Mouse (Mus musculus) T-helper 2 cell (primary cell): ENCODE results near the gene Stn1.

Experiments
- in situ Hi-C: fragments of 300-600 bp; cut with MboI, MseI; formaldehyde crosslinking; loops from one replicate; pipeline ENCODE4 v1.15.1; 2025; ENCODE audit warnings: high pct_unique_total_duplicates

Gene Stn1

GRCm38 (mm10) chr19:47508771-47509281, 28.5 kb downstream of the Stn1 start:
- in situ Hi-C loops, result loop anchor here (5.0 to 10.0 kb wide), 3 partner anchors 213 to 406 kb away; partner anchors contain the start of genes Cfap43 and Itprip

- in situ Hi-C loops, result loop anchor here (5.0 to 10.0 kb wide), 3 partner anchors 214 to 407 kb away; partner anchors contain the start of genes Cfap43 and Itprip
Observed at GRCm38 (mm10) chr19:47508191-47508590, 29.1 kb downstream of the Stn1 start.

- in situ Hi-C loops, result loop anchor here (5.0 to 10.0 kb wide), 3 partner anchors 215 to 407 kb away; partner anchors contain the start of genes Cfap43 and Itprip
Observed at GRCm38 (mm10) chr19:47507128-47508121, 29.9 kb downstream of the Stn1 start.

GRCm38 (mm10) chr19:47503625-47504024, 33.7 kb downstream of the Stn1 start:
- in situ Hi-C loops, result loop anchor here (5.0 to 10.0 kb wide), 3 partner anchors 146 to 411 kb away; partner anchors contain the start of genes Cfap43 and Itprip

- in situ Hi-C loops, result loop anchor here (5.0 to 10.0 kb wide), 3 partner anchors 145 to 412 kb away; partner anchors contain the start of genes Cfap43 and Itprip
Observed at GRCm38 (mm10) chr19:47502563-47502962, 34.7 kb downstream of the Stn1 start.

GRCm38 (mm10) chr19:47500389-47501011, 36.8 kb downstream of the Stn1 start:
- in situ Hi-C loops, result loop anchor here (5.0 to 10.0 kb wide), 3 partner anchors 143 to 414 kb away; partner anchors contain the start of genes Cfap43 and Itprip

GRCm38 (mm10) chr19:47499841-47500240, 37.5 kb downstream of the Stn1 start:
- in situ Hi-C loops, result loop anchor here (5.0 to 10.0 kb wide), 3 partner anchors 143 to 415 kb away; partner anchors contain the start of genes Cfap43 and Itprip

GRCm38 (mm10) chr19:47498942-47499341, 38.4 kb downstream of the Stn1 start:
- in situ Hi-C loops, result no loop called here

- in situ Hi-C loops, result no loop called here
Observed at GRCm38 (mm10) chr19:47497736-47498135, 39.6 kb downstream of the Stn1 start.

- in situ Hi-C loops, result no loop called here
Observed at GRCm38 (mm10) chr19:47497313-47497712, 40.0 kb downstream of the Stn1 start.

GRCm38 (mm10) chr19:47493017-47493997, 44.0 kb downstream of the Stn1 start:
- in situ Hi-C loops, result no loop called here

- in situ Hi-C loops, result no loop called here
Observed at GRCm38 (mm10) chr19:47492422-47492821, 44.9 kb downstream of the Stn1 start.

- in situ Hi-C loops, result no loop called here
Observed at GRCm38 (mm10) chr19:47491853-47492252, 45.5 kb downstream of the Stn1 start.

- in situ Hi-C loops, result no loop called here
Observed at GRCm38 (mm10) chr19:47489233-47489632, 48.1 kb downstream of the Stn1 start.

GRCm38 (mm10) chr19:47488250-47488649, 49.1 kb downstream of the Stn1 start:
- in situ Hi-C loops, result no loop called here

- in situ Hi-C loops, result no loop called here
Observed at GRCm38 (mm10) chr19:47487572-47487971, 49.7 kb downstream of the Stn1 start.

- in situ Hi-C loops, result no loop called here
Observed at GRCm38 (mm10) chr19:47485997-47486566, 51.2 kb downstream of the Stn1 start.

GRCm38 (mm10) chr19:47484110-47484509, 53.2 kb downstream of the Stn1 start:
- in situ Hi-C loops, result no loop called here

GRCm38 (mm10) chr19:47483346-47483745, 54.0 kb downstream of the Stn1 start:
- in situ Hi-C loops, result no loop called here

GRCm38 (mm10) chr19:47473453-47473852, 63.9 kb downstream of the Stn1 start:
- in situ Hi-C loops, result no loop called here
